Mouse (Mus musculus) heart, adult 2 months (tissue): ENCODE data around the gene Ppp6r3.

Experiments used
- CTCF ChIP-seq: fragments of 200-600 bp; IDR thresholded peaks from 2 replicates; pipeline ENCODE4 v1.8.1; 2022; ENCODE audit warnings: antibody characterized with exemption, mild to moderate bottlenecking, moderate library complexity
- POLR2A ChIP-seq: fragments of 200-500 bp; IDR thresholded peaks from 2 replicates; pipeline ENCODE4 v1.6.1; 2011; ENCODE audit warnings: mild to moderate bottlenecking, low read depth, low read length, control low read depth; ENCODE audit not compliant: insufficient read depth

DNA sequence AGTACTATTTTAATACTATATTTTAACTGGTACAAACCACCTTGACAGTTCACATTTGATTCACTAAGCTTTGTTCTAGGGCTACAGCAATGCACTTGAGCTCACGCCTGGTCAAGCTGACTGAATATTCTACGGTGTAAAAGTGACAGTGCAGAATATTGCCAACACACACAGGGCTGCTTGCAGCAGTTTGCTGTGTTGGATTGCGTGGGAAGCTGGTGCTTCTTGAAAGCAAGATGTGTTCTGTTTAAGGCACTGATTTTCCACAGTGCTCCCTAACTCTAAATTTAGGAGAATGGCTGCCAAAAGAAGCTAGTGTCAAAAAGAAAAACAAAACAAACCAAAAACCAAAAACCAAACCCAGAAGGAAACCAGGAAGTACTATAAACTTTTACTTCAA lies 98.6 kb downstream of the Ppp6r3 start:
- no peak for TF ChIP-seq CTCF
- TF ChIP-seq POLR2A = no peak
